Mouse (Mus musculus): ENCODE results near the gene Olfr1425. TPM values are rescaled to one million over a fixed set of nuclear protein-coding genes. Genes with fewer than 3 reads are reported as not detected.
"Not testable (repeated sequence)": the region's sequence is repeated elsewhere in the genome, so short reads cannot be mapped to it uniquely, and the experiment has no call there.

Gene Olfr1425
- not detected in 2 replicates for polyA plus RNA-seq (2014; fragmentation: Nextera tagmentation; extraction: Ambion mirVana)

DNA sequence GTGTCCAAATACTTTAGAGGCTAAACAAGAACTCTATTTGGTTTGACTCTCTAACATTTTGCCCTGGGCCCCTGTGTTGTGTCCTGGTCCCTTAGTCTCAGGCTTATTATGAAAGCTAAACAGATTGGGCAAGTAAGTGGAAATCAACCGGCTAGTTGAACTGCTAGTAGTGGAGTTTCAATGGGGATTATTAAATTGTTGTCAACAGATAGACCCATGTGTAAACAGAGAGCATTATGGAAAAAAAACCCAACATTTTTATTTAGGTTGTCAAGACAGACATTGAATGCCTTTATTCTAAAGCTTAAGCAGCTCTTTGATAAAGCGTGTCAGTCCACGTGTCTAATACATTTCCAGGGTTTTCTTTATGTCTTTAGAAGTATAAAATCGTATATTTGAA, at the start of gene Olfr1425:
TSS of gene Olfr1425 (minus strand) at position 101 of the 400 bp plus-strand sequence.
- 78% methylated on average over 4 of the region's 4 CpGs for WGBS

DNA sequence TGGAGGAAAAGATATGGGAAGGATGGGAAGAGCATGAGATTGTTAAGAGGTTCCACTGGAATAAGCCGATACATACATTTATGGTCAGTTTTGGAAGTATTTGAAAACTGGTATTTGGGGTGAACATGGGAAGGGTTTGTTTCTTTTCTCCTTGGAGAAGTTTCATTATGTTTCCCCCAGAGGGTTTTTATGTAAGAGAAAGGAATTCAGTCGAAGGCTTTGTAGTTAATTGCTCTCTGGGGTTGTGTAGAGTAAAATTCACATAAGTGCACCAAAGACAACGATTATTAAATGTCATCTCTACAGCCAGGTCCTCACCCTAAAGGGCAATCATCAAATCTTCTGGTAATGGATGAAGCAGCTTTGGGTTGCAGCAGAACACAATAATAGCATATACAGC, 45.6 kb upstream of the Olfr1425 start, which contains the start of gene Olfr76:
TSS of gene Olfr76 (minus strand) at position 101 of the 400 bp plus-strand sequence.
- no peak for DNase-seq (ENCODE audit: low spot score)
- Histone ChIP-seq H3K4me1 (ENCODE audit: control insufficient read depth, insufficient read depth, low read length) (no peaks in the 10 kb centered on the region), H3K9ac (ENCODE audit: low read length) (no peak within 1 kb of the TSS), H3K4me3 (ENCODE audit: low read depth, low read length) (no peak within 1 kb of the TSS), H3K4me2 (ENCODE audit: low read length) (no peak within 1 kb of the TSS), H3K27me3 (replicated peaks; ENCODE audit: control insufficient read depth, insufficient read depth, low read length) (no peaks in the 10 kb centered on the region), H3K36me3 (ENCODE audit: control insufficient read depth, insufficient read depth, low read length) (no peaks in the 10 kb centered on the region), H3K27ac (ENCODE audit: low read depth, low read length) (no peak within 1 kb of the TSS), H3K9me3 (replicated peaks; ENCODE audit: control insufficient read depth, low read length) (no peaks in the 10 kb centered on the region)
- 74% methylated on average over 3 of the region's 3 CpGs for WGBS
- no peak for ATAC-seq

More for the DNA sequence above, at the start of gene Olfr1425:
- H3K9ac ChIP-seq (ENCODE audit: low read length); H3K27ac ChIP-seq (ENCODE audit: low read depth, low read length); ATAC-seq; H3K4me3 ChIP-seq (ENCODE audit: low read depth, low read length); H3K36me3 ChIP-seq (ENCODE audit: control insufficient read depth, insufficient read depth, low read length); H3K4me2 ChIP-seq (ENCODE audit: low read length); H3K9me3 ChIP-seq (replicated peaks; ENCODE audit: control insufficient read depth, low read length); H3K27me3 ChIP-seq (replicated peaks; ENCODE audit: control insufficient read depth, insufficient read depth, low read length); DNase-seq (ENCODE audit: low spot score); H3K4me1 ChIP-seq (ENCODE audit: control insufficient read depth, insufficient read depth, low read length): not testable (repeated sequence)

DNA sequence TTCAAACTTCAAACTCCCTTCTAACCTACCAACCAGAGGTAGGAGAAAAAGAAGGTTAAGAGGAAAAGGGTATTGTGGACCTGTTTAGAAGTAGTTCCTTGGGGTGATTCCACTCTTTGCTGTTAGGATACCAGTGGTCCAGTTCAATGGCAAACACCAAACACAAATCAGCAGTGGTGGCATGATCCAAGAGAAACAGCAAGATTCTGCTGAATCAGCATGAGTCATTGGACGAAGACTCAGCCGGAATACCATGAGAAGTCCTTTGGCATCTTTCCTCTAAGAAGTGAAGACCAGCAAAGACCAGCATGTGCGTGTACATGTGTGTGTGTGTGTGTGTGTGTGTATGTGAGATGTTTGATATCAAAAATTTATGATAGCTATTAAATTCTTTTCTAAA, 38.9 kb upstream of the Olfr1425 start:
- DNase-seq (ENCODE audit: low spot score) (no peak), ATAC-seq (no peak)
- Histone ChIP-seq H3K27me3 (replicated peaks; ENCODE audit: control insufficient read depth, insufficient read depth, low read length) (no peaks in the 10 kb centered on the region), H3K36me3 (ENCODE audit: control insufficient read depth, insufficient read depth, low read length) (no peaks in the 10 kb centered on the region), H3K4me1 (ENCODE audit: control insufficient read depth, insufficient read depth, low read length) (no peaks in the 10 kb centered on the region), H3K9ac (ENCODE audit: low read length) (no peak overlapping the region), H3K4me3 (ENCODE audit: low read depth, low read length) (no peak overlapping the region), H3K4me2 (ENCODE audit: low read length) (no peak overlapping the region), H3K27ac (ENCODE audit: low read depth, low read length) (no peak overlapping the region), H3K9me3 (replicated peaks; ENCODE audit: control insufficient read depth, low read length) (no peaks in the 10 kb centered on the region)
- 84% methylated on average over 3 of the region's 3 CpGs for WGBS

DNA sequence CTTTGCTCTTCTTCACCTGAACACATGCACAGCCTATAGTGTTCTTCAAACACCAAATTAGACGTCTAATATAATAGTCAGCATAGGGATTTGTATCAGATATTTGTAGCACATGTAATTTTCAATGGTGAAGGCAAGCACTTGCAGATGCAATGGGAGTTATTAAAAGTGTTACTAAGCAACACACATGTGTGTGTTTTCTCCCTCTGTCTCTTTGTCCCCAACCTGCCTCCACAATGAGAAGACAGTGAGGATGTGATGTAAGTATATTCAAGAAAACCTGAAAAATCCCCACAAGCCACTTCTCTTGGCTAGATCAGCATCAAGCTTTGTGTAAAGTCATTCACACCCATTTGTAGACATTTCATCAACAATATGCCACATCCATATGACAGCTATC, 38.3 kb upstream of the Olfr1425 start, which contains the start of gene Olfr1428:
TSS of gene Olfr1428 (minus strand) at position 101 of the 400 bp plus-strand sequence.
- Histone ChIP-seq H3K9me3 (replicated peaks; ENCODE audit: control insufficient read depth, low read length) (no peaks in the 10 kb centered on the region), H3K4me2 (ENCODE audit: low read length) (no peak within 1 kb of the TSS), H3K27me3 (replicated peaks; ENCODE audit: control insufficient read depth, insufficient read depth, low read length) (no peaks in the 10 kb centered on the region), H3K4me1 (ENCODE audit: control insufficient read depth, insufficient read depth, low read length) (no peaks in the 10 kb centered on the region), H3K9ac (ENCODE audit: low read length) (no peak within 1 kb of the TSS), H3K36me3 (ENCODE audit: control insufficient read depth, insufficient read depth, low read length) (no peaks in the 10 kb centered on the region), H3K4me3 (ENCODE audit: low read depth, low read length) (no peak within 1 kb of the TSS), H3K27ac (ENCODE audit: low read depth, low read length) (no peak within 1 kb of the TSS)
- ATAC-seq (no peak), DNase-seq (ENCODE audit: low spot score) (no peak)
- WGBS: 85% methylated on average over 1 of the region's 1 CpGs

DNA sequence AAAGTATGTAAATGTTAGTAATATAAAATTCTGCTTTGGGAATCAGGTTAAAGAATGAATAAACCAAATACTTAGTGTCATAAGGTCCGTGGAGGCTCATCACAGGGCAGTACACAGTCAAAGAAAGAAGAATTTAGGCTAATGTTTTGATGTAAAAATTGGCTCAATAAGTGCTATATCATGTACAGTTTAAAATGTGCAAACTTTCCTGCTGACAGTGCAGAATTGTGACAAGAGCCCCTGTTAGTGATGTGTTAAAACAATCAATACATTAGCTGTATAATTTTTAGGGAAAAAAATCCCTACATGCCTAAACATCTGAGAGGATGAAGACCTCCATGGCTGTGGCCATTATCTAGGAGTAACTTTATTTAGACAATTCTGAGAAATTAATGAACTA, 36.3 kb upstream of the Olfr1425 start:
- no peak for DNase-seq (ENCODE audit: low spot score)
- Histone ChIP-seq H3K27ac (ENCODE audit: low read depth, low read length) (no peak overlapping the region), H3K4me1 (ENCODE audit: control insufficient read depth, insufficient read depth, low read length) (no peaks in the 10 kb centered on the region), H3K36me3 (ENCODE audit: control insufficient read depth, insufficient read depth, low read length) (no peaks in the 10 kb centered on the region), H3K9me3 (replicated peaks; ENCODE audit: control insufficient read depth, low read length) (no peaks in the 10 kb centered on the region), H3K9ac (ENCODE audit: low read length) (no peak overlapping the region), H3K4me2 (ENCODE audit: low read length) (no peak overlapping the region), H3K27me3 (replicated peaks; ENCODE audit: control insufficient read depth, insufficient read depth, low read length) (no peaks in the 10 kb centered on the region), H3K4me3 (ENCODE audit: low read depth, low read length) (no peak overlapping the region)
- WGBS: 82% methylated on average over 1 of the region's 1 CpGs
- no peak for ATAC-seq

DNA sequence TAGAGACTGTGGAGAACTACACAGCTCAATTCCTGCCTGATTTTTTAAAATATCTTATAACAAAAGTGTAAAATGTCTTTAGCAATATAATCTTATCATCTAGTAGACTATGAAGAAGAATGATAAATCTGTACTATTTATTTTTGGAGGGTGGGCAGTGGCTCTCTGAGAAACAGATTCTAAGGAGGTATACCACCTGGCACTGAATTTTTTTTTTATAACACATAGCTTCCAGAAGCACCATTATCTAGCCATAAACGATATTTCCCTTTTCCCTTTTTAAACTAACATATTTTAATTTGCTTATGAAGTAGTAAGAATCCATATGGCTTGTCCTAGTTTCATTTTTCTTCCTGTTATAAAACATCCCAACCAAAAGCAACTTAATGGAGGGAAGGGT, 27.0 kb upstream of the Olfr1425 start:
- Histone ChIP-seq H3K27ac (ENCODE audit: low read depth, low read length) (no peak overlapping the region), H3K4me2 (ENCODE audit: low read length) (no peak overlapping the region), H3K36me3 (ENCODE audit: control insufficient read depth, insufficient read depth, low read length) (no peaks in the 10 kb centered on the region), H3K4me1 (ENCODE audit: control insufficient read depth, insufficient read depth, low read length) (no peaks in the 10 kb centered on the region), H3K27me3 (replicated peaks; ENCODE audit: control insufficient read depth, insufficient read depth, low read length) (no peaks in the 10 kb centered on the region), H3K4me3 (ENCODE audit: low read depth, low read length) (no peak overlapping the region), H3K9ac (ENCODE audit: low read length) (no peak overlapping the region), H3K9me3 (replicated peaks; ENCODE audit: control insufficient read depth, low read length) (no peaks in the 10 kb centered on the region)
- WGBS: 72% methylated on average over 1 of the region's 1 CpGs
- ATAC-seq (no peak), DNase-seq (ENCODE audit: low spot score) (no peak)

DNA sequence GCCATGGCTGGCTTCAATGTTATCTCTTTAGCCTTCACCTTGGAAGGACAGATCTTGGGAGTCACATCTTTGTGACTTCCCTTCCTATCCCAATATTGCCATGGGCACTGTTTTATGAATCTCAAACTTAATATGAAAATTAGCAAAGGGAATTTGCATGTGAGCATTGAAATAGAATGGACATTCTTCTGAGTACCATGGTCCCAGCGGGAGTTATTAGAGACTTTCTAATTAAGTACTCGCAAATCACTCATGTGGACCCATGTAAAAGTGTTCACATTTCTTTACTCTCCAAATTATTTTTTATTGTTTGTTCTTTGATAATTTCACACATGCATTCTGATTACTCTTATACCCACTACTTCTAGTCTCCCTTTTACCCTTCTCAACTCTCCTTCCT, 25.7 kb upstream of the Olfr1425 start, which contains the start of gene Olfr1427:
TSS of gene Olfr1427 (minus strand) at position 101 of the 400 bp plus-strand sequence.
- no peak for ATAC-seq
- no peaks in the 10 kb centered on the region for H3K27me3 ChIP-seq (replicated peaks; ENCODE audit: control insufficient read depth, insufficient read depth, low read length)
- no peaks in the 10 kb centered on the region for H3K36me3 ChIP-seq (ENCODE audit: control insufficient read depth, insufficient read depth, low read length)
- no peak within 1 kb of the TSS for H3K27ac ChIP-seq (ENCODE audit: low read depth, low read length)
- 95% methylated on average over 2 of the region's 2 CpGs for WGBS
- no peak within 1 kb of the TSS for H3K4me2 ChIP-seq (ENCODE audit: low read length)
- no peaks in the 10 kb centered on the region for H3K4me1 ChIP-seq (ENCODE audit: control insufficient read depth, insufficient read depth, low read length)
- H3K9me3 ChIP-seq (replicated peaks; ENCODE audit: control insufficient read depth, low read length): no peaks in the 10 kb centered on the region
- DNase-seq (ENCODE audit: low spot score): no peak
- no peak within 1 kb of the TSS for H3K4me3 ChIP-seq (ENCODE audit: low read depth, low read length)
- no peak within 1 kb of the TSS for H3K9ac ChIP-seq (ENCODE audit: low read length)

DNA sequence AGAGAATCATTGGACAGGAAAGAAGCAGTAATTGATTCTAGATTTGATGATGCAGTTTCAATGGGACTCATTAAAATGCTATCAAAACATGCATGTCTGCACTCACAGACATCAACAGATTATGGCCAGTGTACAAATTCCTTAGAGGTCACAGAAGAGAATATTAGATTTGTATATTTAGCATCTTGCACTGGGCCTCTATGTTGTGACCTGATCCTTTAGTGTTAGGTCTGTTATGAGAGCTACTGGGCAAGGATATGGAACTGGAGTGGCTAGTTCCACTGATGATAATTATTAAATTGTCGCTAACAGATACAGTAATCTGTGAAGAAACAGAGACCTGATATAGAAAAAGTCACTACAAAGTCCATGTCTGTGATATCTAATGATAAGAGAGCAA, 14.4 kb upstream of the Olfr1425 start, which contains the start of gene Olfr1426:
TSS of gene Olfr1426 (minus strand) at position 101 of the 400 bp plus-strand sequence.
- WGBS: 80% methylated on average over 1 of the region's 1 CpGs
- Histone ChIP-seq H3K27me3 (replicated peaks; ENCODE audit: control insufficient read depth, insufficient read depth, low read length) (no peaks in the 10 kb centered on the region), H3K9me3 (replicated peaks; ENCODE audit: control insufficient read depth, low read length) (no peaks in the 10 kb centered on the region)

DNA sequence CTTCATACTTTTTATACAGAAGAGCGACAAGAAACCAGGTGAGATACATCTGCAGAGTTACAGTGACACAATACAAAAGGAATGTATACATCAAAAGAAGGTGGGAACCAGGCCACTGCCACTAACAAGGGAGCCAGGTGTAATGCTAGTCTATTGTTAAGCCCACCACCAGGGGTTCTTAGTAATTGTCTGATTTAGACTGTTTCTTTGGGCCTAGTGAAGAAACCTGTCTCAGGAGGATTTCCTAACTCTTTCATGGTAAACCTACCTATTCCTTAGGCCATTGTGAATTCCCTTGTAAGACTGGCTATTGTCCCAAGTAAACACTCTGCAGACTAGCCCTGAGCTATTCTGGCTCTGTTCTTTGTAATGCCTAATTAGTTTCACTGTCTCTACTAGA, 8.0 kb downstream of the Olfr1425 start:
- ATAC-seq; H3K27ac ChIP-seq (ENCODE audit: low read depth, low read length); H3K4me2 ChIP-seq (ENCODE audit: low read length); H3K9me3 ChIP-seq (replicated peaks; ENCODE audit: control insufficient read depth, low read length); H3K4me3 ChIP-seq (ENCODE audit: low read depth, low read length); H3K4me1 ChIP-seq (ENCODE audit: control insufficient read depth, insufficient read depth, low read length); H3K9ac ChIP-seq (ENCODE audit: low read length); H3K36me3 ChIP-seq (ENCODE audit: control insufficient read depth, insufficient read depth, low read length); H3K27me3 ChIP-seq (replicated peaks; ENCODE audit: control insufficient read depth, insufficient read depth, low read length); DNase-seq (ENCODE audit: low spot score): not testable (repeated sequence)
- 73% methylated on average over 1 of the region's 1 CpGs for WGBS

More for the DNA sequence above, 14.4 kb upstream of the Olfr1425 start, which contains the start of gene Olfr1426:
- Histone ChIP-seq H3K9ac (ENCODE audit: low read length) (no peak within 1 kb of the TSS), H3K27ac (ENCODE audit: low read depth, low read length) (no peak within 1 kb of the TSS), H3K4me1 (ENCODE audit: control insufficient read depth, insufficient read depth, low read length) (no peaks in the 10 kb centered on the region), H3K4me2 (ENCODE audit: low read length) (no peak within 1 kb of the TSS), H3K36me3 (ENCODE audit: control insufficient read depth, insufficient read depth, low read length) (no peaks in the 10 kb centered on the region), H3K4me3 (ENCODE audit: low read depth, low read length) (no peak within 1 kb of the TSS)
- no peak for ATAC-seq
- DNase-seq (ENCODE audit: low spot score): no peak
